Mouse (Mus musculus) embryonic facial prominence, embryonic 13.5 days (tissue): ENCODE data around the gene Zfp59. TPM values are rescaled to one million over a fixed set of nuclear protein-coding genes. Genes with fewer than 3 reads are reported as not detected.

ENCODE experiments used
- ATAC-seq: fragments of 200-750 bp; cut with Nextera tagmentation; 2 replicates; pipeline ENCODE4 v1.8.0; 2017; ENCODE audit warnings: low read depth; ENCODE audit not compliant: insufficient number of reproducible peaks, insufficient read depth, low FRiP score, low TSS enrichment
- H3K27ac ChIP-seq: fragments of 300-500 bp; sonication (generic); 2 replicates; pipeline ENCODE4 v1.5.1; 2015; ENCODE audit warnings: moderate library complexity, mild to moderate bottlenecking, inconsistent platforms
- H3K27me3 ChIP-seq: fragments of 300-500 bp; sonication (generic); 2 replicates; pipeline ENCODE4 v1.6.1; 2015; ENCODE audit warnings: mild to moderate bottlenecking, inconsistent platforms
- H3K36me3 ChIP-seq: fragments of 300-500 bp; sonication (generic); 2 replicates; pipeline ENCODE4 v1.6.1; 2015; ENCODE audit warnings: mild to moderate bottlenecking, inconsistent platforms
- H3K4me1 ChIP-seq: fragments of 300-500 bp; sonication (generic); 2 replicates; pipeline ENCODE4 v1.6.1; 2015; ENCODE audit warnings: inconsistent platforms
- H3K4me2 ChIP-seq: fragments of 300-500 bp; sonication (generic); 2 replicates; pipeline ENCODE4 v1.6.1; 2015; ENCODE audit warnings: moderate library complexity, mild to moderate bottlenecking, inconsistent platforms
- H3K4me3 ChIP-seq: fragments of 300-500 bp; sonication (generic); 2 replicates; pipeline ENCODE4 v1.5.1; 2015; ENCODE audit warnings: mild to moderate bottlenecking, inconsistent platforms
- H3K9ac ChIP-seq: fragments of 300-500 bp; sonication (generic); 2 replicates; pipeline ENCODE4 v1.6.1; 2015; ENCODE audit warnings: mild to moderate bottlenecking, inconsistent platforms
- H3K9me3 ChIP-seq: fragments of 300-500 bp; sonication (generic); 2 replicates; pipeline ENCODE4 v1.6.1; 2016; ENCODE audit warnings: inconsistent platforms
- WGBS: fragments of 180-500 bp; shearing (Covaris S2); methylation state at CpG from one replicate; pipeline ENCODE4 v1.1.7; 2015; ENCODE audit warnings: mixed read lengths; 5-methylcytosine and 5-hydroxymethylcytosine counted together
- polyA plus RNA-seq: library from polyadenylated mRNA; unstranded; fragments of >200 nt; fragmentation: Nextera tagmentation; extraction: Ambion mirVana; gene quantifications from 2 replicates; pipeline ENCODE4 v1.2.1, GENCODE M21; 2015

The Zfp59 gene
- polyA plus RNA-seq, 1 experiment from 2014 or later = 9.5 TPM

- no peak for ATAC-seq
- 0 out of 2 replicates have a peak, but pooled peaks cover 3% of the 10 kb centered on the region for H3K36me3 ChIP-seq
- no peaks in the 10 kb centered on the region for H3K4me1 ChIP-seq
- H3K4me3 ChIP-seq = no peak overlapping the region
- no peak overlapping the region for H3K4me2 ChIP-seq
- 90% methylated on average over 4 of the region's 4 CpGs for WGBS
- H3K9ac ChIP-seq = no peak overlapping the region
- no peak overlapping the region for H3K27ac ChIP-seq
- H3K27me3 ChIP-seq = no peaks in the 10 kb centered on the region
- peaks cover 5% of the 10 kb centered on the region; the same call in 1 of the 2 replicates for H3K9me3 ChIP-seq
Observed at GRCm38 (mm10) chr7:27900601-27901000, 62.2 kb downstream of the Zfp59 start.

GRCm38 (mm10) chr7:27905061-27905848 lies 66.8 kb downstream of the Zfp59 start:
- WGBS = 74% methylated on average over 11 of the region's 11 CpGs
- H3K9me3 ChIP-seq = peaks cover 5% of the 10 kb centered on the region; the same call in 1 of the 2 replicates
- peaks cover 19% of the 10 kb centered on the region for H3K36me3 ChIP-seq
- H3K4me2 ChIP-seq = no peak overlapping the region
- H3K4me1 ChIP-seq = no peaks in the 10 kb centered on the region
- no peak overlapping the region for H3K4me3 ChIP-seq
- ATAC-seq = no peak
- H3K27ac ChIP-seq = no peak overlapping the region
- H3K27me3 ChIP-seq = no peaks in the 10 kb centered on the region
- no peak overlapping the region for H3K9ac ChIP-seq

Other genes with a start within 250 kb of the Zfp59 start
- 103 and 106 TPM in 2 replicates for gene Akt2, start 247.1 kb upstream of the Zfp59 start, polyA plus RNA-seq
- 1.1 TPM in 2 replicates for gene Ttc9b, start 184.7 kb upstream of the Zfp59 start, polyA plus RNA-seq
- 9.3 and 13.0 TPM in 2 replicates for gene Map3k10, start 164.0 kb upstream of the Zfp59 start, polyA plus RNA-seq
- 5.3 TPM in 2 replicates for gene Zfp607b, start 149.3 kb upstream of the Zfp59 start, polyA plus RNA-seq
- gene Zfp60, start 107.2 kb upstream of the Zfp59 start, polyA plus RNA-seq = 47.9 and 49.9 TPM in 2 replicates
- gene Zfp626, start 31.4 kb upstream of the Zfp59 start, polyA plus RNA-seq = 2.7 and 2.9 TPM in 2 replicates
- 4.2 and 5.1 TPM in 2 replicates for gene Zfp607a, start 18.9 kb downstream of the Zfp59 start, polyA plus RNA-seq
- 10.8 and 13.7 TPM in 2 replicates for gene Zfp974, start 90.9 kb downstream of the Zfp59 start, polyA plus RNA-seq
- gene Zfp780b, start 140.6 kb downstream of the Zfp59 start, polyA plus RNA-seq = 26.5 and 28.1 TPM in 2 replicates
- gene Zfp850, start 175.5 kb downstream of the Zfp59 start, polyA plus RNA-seq = 3.9 and 5.2 TPM in 2 replicates
- 313 and 356 TPM in 2 replicates for gene Psmc4, start 211.5 kb downstream of the Zfp59 start, polyA plus RNA-seq
- 1.5 and 5.8 TPM in 2 replicates for gene Fcgbp, start 232.6 kb downstream of the Zfp59 start, polyA plus RNA-seq